Mouse (Mus musculus) heart, postnatal 25 days (tissue): Measurements from ENCODE around the gene Ptprj. TPM values are rescaled to one million over a fixed set of nuclear protein-coding genes. Genes with fewer than 3 reads are reported as not detected.

ENCODE experiments used
- DNase-seq: peaks from one replicate; pipeline ENCODE4 v3.0.0; 2022; ENCODE audit warnings: low spot score
- intact Hi-C: fragments of 180-260 bp; cut with DNase I; formaldehyde crosslinking; loops from one replicate; pipeline ENCODE4 v1.15.1; 2025
- total RNA-seq, 2 experiments: library from RNA; stranded (reverse); gene quantifications; 2 replicates each; pipeline ENCODE4 v1.2.3; 2021

Ptprj gene
- total RNA-seq, 2 experiments from 2014 or later = 7.2 to 7.6 TPM

DNA sequence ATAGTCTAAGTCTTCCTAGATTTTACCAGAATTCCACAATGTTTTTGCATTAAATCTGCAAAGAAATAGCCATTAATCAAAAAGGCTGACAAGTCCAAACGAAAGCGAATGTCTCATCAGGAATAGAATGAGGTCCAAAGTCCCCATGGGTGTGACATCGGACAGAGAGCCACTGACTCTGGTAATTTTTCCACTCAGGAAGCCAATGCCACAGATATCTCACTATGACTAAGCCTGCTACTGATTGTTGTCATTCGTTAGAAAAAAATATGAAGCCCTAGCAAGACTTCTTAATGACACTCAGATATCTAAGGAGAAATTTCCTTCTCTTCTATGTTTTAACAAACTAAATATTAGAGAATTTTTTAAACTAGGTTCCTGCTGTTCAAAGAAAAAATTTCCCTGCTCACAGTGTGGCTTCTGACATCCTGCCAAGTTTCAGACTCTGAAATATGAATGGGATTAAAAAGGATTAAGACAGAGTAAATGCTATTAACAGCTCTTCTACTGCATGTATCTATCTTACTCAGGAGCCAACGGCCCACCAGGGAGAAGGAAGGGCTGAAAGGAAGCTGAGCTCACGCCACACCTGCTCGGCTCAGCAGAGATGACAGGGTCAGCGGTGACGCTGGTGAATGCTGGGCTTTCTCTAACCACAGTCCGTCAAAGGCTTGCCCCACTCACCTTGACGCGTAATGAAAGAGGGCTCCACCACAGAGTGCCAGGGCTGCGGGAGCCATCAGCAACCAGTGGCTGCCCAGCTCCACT lies 90.0 kb downstream of the Ptprj start:
- DNase-seq = no peak
- intact Hi-C loops = no loop called here

DNA sequence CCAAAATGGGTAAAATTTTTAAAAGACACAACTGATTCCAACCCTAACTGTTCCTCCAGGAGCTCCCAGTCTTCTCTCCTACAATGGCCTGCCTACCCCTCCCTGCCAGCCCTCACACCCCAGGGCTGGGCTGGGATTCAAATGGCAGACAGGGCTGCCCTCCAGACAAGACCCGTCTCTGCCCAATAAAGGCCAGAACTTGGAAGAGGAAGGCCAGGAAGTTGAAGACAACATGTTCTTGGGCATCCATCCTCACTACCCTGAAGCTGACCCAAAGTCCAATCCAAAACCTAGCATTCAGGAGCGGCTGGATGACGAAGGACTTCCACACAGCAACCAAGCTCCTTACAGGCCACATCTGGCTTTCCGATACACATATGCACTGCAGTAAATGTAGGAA lies 90.6 kb downstream of the Ptprj start:
- intact Hi-C loops = no loop called here
- peak; percentile 35 for DNase-seq

DNA sequence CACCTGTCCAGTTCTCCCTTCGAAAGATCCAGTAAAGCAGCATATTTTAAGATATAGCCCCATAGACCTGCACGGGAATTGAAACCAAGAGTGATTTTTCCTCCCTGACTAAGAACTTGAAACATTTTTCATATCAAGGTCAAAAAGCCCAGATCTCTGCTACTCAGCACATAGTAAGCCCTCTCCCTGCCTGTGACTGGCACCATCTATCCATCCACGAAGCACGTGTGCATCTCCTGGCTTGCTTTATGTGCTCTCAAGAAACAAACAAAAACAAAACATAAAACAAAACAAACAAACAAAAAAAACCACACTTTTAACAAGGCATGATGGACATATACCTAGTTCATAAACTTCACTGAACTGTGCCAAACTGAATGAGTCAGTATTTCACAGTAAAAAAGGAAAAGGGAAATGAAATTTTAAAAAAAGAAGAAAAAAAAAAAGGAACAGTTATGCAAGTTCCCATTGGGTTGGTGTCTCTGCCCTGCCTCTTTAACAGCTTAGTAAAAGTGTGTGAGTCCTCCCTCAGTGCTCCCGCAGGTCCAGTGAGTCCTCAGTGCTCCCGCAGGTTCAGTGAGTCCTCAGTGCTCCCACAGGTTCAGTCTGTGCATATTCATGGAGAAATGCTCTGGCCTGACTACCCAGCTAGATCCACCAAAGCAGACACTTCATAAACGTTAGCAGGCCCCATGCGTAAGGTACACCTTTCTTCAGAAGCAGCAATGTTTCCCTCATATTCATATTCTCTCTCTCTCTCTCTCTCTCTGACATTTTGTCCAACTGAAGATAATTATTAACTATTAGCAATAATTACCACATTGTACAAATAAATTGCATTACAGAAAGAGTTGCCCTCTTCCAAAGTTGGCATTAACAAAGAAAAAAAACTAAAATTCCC lies 91.5 kb downstream of the Ptprj start:
- DNase-seq = no peak
- intact Hi-C loops = no loop called here

DNA sequence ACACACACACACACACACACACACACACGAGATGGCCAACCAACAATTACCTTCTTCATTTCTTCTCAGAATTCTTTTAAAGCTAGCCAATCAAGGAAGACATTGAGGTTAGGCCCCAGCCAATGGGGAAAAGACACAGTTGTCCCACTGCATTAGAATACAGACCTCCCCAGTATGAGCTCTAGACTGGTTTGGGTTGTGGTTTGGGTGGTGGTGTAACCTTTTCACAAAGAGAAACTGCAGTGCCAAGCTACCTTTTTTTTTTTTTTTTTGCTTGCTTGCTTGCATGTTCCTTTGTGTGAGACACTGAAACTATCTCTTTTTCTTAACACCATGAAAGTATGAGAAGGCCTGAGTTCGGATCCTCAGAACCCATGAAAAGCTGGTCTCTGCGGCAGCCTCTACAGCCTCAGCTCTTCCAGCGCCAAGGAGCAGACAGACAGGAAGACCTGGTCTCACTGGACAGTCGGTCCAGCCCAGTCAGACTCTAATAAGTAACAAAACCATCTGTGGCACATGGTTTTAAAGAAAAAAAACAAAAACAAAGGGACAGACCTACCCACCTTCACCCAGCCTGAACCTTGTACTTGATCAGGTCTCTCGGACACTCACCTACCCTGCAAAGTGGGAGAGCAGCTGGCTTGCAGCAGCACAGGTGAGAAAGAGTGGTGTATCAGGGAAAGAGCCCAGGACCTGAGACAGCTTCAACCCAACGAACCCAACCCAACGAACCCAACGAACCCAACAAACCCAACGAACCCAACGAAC lies 92.8 kb downstream of the Ptprj start:
- no peak for DNase-seq
- intact Hi-C loops = no loop called here

DNA sequence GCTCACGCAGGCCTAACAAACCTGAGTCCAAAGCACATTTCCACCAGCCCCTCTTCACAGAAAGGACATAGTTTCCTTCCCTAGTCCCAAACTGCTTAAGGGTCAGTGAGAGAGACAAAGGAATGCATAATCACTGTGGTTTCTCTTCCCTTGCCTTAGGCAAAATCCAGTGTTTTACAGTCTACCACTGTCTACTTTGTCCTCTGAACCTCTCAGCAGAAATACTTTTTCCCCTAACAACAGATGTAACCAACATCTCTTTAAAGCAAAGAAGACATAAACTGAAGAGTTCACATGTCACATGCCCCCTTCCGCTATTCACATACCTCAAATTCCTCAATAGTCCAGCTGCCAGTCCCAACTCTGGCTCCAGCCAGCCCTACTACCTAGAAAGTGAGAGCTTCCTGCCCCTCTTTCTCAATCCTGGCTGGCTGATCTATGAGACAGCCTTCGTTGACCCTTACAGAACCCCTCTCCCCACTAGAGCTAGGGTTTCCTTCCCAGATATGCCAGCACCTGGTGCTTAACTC lies 94.2 kb downstream of the Ptprj start:
- intact Hi-C loops = no loop called here
- no peak for DNase-seq

DNA sequence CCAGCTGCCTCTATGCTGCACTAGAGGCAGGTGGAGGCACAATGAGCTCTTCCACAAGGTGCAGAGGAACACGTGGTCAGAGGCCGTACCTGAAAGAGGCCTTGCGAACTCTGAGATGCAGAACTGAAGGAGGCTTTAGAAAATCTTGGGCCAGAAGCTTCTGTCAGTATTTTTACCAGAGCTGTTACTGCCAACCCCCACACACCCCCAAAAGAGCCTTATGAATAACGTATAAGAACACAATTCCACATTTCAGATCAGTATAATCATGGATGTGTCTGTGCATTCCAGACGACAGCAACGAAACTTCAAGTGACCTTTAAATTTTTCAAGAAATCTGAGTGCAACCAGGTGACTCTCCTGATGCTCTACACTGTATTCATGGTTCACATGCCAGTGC lies 98.9 kb downstream of the Ptprj start:
- intact Hi-C loops = no loop called here
- DNase-seq = no peak

DNA sequence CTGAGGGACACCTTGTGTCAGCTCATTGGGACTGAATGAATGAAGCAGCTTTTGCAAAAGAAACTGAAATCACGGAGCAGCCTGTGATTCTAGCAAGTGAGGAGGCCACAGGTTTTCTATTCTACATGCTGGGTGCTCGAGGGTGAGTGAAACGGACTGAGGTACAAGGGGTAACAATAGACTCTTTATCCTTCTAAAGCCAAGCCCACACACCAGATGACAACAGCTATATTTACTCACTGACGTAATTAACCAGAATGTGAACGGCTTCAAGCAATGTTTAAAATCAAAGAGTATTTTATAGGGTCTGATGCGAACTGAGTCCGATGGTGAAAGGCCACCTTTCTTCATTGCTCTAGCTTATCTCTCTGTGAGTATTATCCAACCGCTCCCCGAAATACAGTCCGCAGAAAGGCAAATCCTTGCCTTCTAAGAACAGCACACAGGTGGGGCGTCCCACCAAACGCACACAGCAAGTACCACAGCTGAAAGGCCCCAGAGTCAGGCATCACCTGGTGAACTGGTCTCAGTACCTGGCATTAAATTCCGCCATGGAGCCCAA lies 99.6 kb downstream of the Ptprj start:
- intact Hi-C loops = no loop called here
- DNase-seq = no peak

DNA sequence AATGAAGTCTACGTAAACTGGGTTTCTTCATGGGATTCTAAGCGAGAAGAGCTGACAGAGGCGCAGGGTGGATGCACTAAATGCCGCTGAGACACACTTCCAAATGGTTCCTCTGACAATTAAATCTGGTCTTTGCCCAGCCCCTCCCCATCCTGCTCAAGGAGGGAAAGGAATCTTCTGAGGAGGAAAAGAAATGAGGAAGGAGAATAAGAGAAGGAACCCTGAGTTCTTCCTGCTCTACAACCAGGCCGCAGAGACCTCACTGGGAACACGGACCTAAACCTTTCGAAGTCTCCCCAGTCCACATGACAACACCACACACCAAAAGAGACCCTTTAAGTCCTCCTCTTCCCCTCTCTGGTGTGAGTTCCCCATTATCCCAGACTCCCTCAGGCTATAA lies 101.9 kb downstream of the Ptprj start:
- intact Hi-C loops = loop anchor here (5.0 kb wide), 1 partner anchor 104 kb away; the partner anchor contains the start of gene Ptprj
- no peak for DNase-seq

DNA sequence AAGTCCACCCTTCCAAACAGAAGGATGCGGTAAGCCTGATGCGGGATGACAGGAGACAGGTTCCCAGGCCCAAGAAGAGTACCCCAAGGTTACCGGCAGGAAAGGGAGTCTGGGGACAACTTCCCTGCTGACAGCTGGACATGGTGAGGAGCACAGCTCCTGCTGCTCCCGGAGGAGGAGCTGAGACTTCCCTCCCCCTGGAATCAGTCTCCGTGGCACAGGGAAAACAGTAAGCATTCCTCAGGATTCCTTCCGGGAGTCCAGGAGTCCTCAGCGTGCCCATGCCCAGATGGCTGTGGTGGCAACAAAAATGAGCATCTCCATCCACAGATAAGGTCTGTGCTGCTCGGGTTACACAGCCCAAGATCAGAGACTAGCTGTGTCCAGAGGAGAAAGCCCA lies 102.8 kb downstream of the Ptprj start:
- DNase-seq = no peak
- intact Hi-C loops = loop anchor here (5.0 kb wide), 1 partner anchor 105 kb away; the partner anchor contains the start of gene Ptprj

DNA sequence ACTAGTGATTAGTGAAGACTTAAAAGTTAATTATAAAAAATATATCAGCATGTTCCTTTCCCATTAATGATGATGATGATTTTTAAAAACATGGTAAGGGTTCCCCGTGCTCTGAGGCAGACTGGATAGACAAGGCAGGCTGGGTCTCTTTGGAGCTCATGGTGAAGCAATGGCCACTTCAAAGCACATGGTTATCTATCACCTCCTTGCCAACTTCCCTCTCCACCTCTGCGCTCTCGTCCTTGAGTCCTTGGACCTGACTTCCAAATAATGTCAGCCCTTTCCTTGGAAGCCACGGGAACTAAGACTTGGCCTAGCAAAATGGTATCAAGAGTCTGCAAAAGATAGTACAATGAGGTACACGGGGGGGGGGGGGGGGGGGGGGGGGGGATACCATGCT lies 103.7 kb downstream of the Ptprj start:
- no peak for DNase-seq
- intact Hi-C loops = loop anchor here (5.0 kb wide), 1 partner anchor 106 kb away; the partner anchor contains the start of gene Ptprj

DNA sequence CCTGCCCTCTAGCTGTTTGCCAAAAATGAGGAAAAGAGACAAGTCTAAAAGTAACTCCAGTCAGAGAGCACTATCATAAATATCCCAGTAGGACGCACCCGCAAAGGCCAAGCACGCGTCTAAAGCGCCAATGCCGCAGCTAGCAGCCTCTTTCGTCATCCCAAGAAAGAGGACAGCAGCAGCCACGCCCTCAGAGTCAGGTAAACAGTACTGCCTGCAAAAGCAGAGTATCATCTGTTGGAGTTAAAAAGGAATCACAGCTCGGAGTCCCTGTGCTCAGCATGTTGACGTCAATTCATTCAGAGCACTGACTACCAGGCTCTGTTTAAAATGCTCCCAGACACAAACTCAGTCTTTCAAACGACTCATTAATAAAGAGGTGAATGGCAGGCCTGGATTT lies 104.1 kb downstream of the Ptprj start:
- intact Hi-C loops = loop anchor here (5.0 kb wide), 1 partner anchor 106 kb away; the partner anchor contains the start of gene Ptprj
- DNase-seq = no peak

DNA sequence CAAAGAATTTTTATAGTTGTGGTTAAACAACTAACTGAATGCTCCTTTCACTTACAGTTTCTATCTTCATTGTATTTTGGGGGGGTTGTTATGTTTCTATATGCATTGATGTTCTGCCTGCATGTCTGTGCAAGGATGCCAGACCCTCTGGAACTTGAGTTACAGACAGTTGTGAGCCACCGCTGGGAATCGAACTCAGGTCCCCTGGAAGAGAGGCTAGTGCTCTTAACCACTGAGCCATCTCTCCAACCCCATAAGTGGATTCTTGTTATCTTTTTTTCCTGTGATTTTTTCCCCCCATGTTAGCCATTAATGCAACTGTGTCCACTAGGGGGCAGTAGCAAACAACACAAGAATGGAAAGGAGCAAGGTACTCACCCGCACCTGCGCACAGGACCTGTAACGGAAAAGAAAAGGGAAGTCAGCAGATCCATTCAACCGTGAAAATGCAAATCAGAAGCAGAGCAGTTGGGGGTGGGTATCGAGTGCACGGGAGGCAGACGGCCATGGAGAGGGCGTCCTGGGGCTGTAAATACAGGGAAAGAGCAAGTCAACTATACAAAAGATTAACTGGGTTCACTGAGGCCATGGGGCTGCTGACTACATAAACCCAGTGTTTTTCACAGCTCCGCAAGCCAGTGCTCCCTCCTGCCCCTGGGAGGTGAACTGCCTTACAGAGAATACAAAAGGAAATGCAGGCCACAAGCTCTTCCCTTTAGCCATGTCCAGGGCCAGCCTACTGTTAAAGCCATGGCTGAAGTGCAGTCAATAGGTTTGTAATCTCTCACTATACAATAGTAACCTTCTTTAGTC lies 105.6 kb downstream of the Ptprj start:
- DNase-seq = peak; percentile 27
- intact Hi-C loops = loop anchor here (1.0 to 5.0 kb wide), 3 partner anchors 108 to 205 kb away; partner anchors contain the start of gene Ptprj

DNA sequence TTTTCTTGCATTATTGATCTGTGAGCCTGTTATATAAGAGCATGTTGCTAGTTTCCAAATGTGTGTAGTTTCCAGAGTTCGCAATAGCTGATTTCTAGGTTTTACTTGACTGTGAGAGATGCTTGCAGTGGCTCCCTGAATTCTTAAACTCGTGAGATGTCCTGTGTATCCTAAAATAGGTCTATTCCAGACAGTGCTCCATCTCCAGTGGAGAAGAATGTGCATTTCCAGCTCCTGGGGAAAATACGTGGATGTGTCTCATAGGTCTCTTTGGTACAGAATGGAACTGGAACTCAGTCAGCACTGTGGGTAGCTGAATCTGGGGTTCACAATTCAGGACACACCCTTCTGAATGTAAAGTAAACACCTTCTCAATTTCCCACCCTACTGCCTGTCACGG lies 107.7 kb downstream of the Ptprj start:
- no peak for DNase-seq
- intact Hi-C loops = no loop called here

DNA sequence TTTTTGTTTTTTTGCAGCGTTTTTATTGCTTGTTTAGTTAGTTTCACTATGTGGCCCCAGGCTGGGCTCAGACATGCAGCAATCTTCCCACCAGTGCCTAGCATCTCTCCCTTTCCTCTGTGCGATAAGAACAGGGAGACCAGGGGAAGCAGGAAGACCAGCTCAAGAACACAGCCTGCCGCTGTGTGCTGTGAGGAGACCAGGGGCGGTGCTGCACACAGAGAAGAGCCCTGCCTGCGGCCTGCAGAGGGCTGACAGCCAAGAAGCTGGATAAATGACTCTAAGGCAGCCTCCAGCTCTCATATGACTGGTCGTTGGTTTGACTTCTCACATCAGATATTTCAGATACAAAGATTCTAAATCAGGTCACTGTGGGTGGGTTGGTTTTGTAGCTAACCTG lies 110.3 kb downstream of the Ptprj start:
- intact Hi-C loops = no loop called here
- no peak for DNase-seq

DNA sequence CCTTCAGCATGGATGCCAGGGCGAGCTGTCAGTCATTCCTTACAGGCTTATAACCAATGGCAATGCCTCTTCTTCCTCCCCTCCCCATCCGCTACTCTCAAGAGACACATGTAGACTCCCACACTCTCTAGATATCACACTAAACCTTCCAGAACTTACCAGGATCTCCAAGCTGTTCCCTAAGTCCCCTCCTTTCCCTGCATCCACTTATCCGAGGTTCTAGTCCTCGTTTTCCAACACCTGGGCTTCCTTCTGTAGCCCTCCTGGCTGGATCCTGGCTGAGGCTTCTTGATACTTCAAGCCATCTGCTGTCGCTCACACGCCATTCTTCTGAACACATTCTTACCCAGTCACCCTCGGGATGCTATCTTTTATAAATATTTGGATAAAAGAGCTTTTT lies 114.0 kb downstream of the Ptprj start:
- DNase-seq = no peak
- intact Hi-C loops = no loop called here

DNA sequence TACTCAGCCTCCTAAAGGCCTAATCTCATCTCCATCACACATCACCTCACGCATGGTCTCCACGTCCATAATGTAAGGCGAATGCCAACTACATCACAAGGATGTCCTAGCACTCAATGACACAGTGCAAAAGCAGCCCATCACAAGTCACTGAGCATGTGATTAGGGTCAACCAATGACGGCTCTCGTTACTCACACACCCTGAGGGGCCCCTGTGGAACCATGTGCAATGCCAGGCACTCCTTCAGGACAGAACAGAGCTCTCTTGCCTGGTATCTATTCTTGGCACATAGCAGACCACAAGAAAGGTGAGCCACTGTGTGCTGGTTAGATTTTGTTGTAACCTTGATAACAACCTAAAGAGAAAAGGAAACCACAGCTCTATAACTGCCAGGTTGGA lies 116.7 kb downstream of the Ptprj start:
- no peak for DNase-seq
- intact Hi-C loops = no loop called here

DNA sequence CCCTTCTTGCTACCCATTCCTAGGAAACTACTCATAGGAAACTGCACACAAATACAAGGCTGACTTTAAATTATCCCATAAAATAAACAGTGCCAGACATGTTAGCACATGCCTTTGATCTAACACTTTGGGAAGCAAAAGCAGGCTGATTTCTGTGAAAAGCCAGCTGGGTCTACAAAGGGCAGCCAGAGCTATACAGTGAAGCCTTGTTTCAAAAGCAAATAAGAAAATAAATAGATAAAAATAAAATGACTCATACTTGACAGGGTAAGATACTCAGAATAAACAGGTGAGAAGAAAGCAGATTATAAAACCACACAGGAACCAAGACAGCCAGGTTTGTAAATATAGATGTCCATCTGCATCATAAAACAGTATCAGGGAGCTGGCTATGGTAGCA lies 118.2 kb downstream of the Ptprj start:
- intact Hi-C loops = no loop called here
- no peak for DNase-seq

DNA sequence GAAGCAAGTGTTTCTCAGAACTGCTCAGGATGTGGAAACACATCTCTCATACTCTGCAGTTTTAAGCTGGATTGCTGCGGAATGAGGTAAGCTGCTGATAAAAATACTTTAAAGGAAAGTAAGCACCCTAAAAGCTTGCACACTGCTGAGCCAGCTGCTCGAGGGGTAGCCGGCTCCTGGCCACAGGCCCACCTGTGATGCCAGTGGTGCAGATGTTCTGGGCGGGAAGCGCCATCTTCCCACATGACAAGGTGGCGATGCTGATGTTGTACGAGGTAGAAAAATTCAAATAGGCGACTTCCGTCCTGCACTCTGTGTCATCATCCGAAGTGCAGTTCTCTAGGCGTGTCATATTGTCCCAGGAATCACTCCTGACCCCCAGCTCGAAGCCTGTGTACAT lies 122.5 kb downstream of the Ptprj start:
- no peak for DNase-seq
- intact Hi-C loops = no loop called here

DNA sequence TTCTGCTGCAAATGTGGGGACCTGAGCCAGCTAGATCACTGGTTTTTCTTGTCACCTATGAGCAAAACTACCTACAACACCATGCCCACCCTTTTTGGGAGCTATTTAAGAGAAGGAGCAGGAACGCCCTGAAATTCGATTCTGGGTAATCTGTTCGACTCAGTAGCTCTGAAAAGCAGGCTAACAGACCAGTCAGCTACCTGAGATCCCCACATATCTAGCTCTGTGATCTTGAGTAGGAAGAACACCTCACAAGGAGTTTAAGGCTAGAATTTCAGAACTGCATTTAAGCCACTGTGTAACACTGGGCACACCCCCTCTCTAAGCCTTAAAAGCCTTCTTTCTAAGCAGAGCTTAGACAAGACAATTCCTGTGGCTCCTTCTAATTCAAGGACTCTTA lies 128.1 kb downstream of the Ptprj start:
- intact Hi-C loops = no loop called here
- DNase-seq = no peak
